12 mouse cellular contexts compared by ENCODE assay signal in the genomic region with DNA sequence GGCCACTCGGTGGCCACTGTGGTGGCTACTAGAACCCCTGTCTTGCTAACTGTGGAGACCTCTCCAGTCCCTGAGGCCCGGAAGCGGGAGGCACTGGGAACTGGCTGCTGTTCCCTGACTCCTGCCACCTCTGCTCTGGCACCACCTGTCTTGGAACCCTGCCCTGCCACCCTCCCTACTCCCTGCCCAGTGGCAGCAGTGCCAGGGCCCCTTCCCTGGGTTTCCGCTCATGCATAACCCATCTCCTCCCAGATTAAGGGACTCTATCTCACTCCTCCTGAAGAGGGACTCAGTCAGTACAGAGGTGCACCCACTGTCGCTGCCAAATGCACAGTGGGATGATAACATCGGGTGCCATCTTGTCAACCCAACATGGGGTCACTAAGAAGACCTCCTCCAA. TPM values are rescaled to one million over a fixed set of nuclear protein-coding genes. Genes with fewer than 3 reads are reported as not detected.
DNase-seq lines count a peak whose midpoint lies in the region; ATAC-seq and TF ChIP-seq lines count a peak whose summit lies in the region.
"Had no signal": no experiment of that assay in that cellular context is flagged by ENCODE, and none has a peak within 500 bp of the region (broad histone marks: within the 10 kb centered on the region; RNA-seq: fewer than 3 reads in every experiment).

No protein-coding gene starts in this region.

- H3K9me3 ChIP-seq in heart, embryonic 14.5 days (ENCODE audit: control insufficient read depth, low read length) = no peaks in the 10 kb centered on the region
- H3K9me3 ChIP-seq in E14TG2a.4 (ENCODE audit: low read length) = no peaks in the 10 kb centered on the region
- no peaks in the 10 kb centered on the region for H3K9me3 ChIP-seq in forebrain, embryonic 14.5 days (replicated peaks; ENCODE audit: control insufficient read depth, low read length)
- no peaks in the 10 kb centered on the region for H3K9me3 ChIP-seq in midbrain, embryonic 12.5 days
- H3K9me3 ChIP-seq: liver, embryonic 13.5 days had no signal

- no peak for ATAC-seq in heart, embryonic 14.5 days (ENCODE audit: insufficient number of reproducible peaks, insufficient read depth, low FRiP score, low read depth)
- ATAC-seq in forebrain, embryonic 14.5 days = peak; percentile 33
- no peak for ATAC-seq in midbrain, embryonic 12.5 days (ENCODE audit: low FRiP score, low read depth)

- H3K27ac ChIP-seq in heart, embryonic 14.5 days (replicated peaks in 1 of 2; ENCODE audit: control insufficient read depth in 1 of 2, insufficient read depth in 1 of 2, low read depth in 2 of 2, low read length in 2 of 2) = 0 out of 4 replicates have a peak overlapping the region, but pooled peaks have one; percentile 32 to 62
- peak overlapping the region; percentile 96 for H3K27ac ChIP-seq in forebrain, embryonic 14.5 days (ENCODE audit: low read depth, low read length)
- peak overlapping the region; percentile 94 for H3K27ac ChIP-seq in midbrain, embryonic 12.5 days (replicated peaks)
- H3K27ac ChIP-seq: kidney, postnatal 0 days; liver, embryonic 13.5 days had no signal

- no peak overlapping the region for H3K4me3 ChIP-seq in heart, embryonic 14.5 days (ENCODE audit: control insufficient read depth in 1 of 2, insufficient read depth in 1 of 2, low read depth in 1 of 2, low read length in 2 of 2)
- H3K4me3 ChIP-seq in E14TG2a.4 (replicated peaks; ENCODE audit: low read length) = peak overlapping the region; percentile 62
- no peak overlapping the region for H3K4me3 ChIP-seq in forebrain, embryonic 14.5 days (ENCODE audit: low read depth, low read length)
- no peak overlapping the region for H3K4me3 ChIP-seq in midbrain, embryonic 12.5 days
- H3K4me3 ChIP-seq: liver, embryonic 13.5 days had no signal

- H3K4me2 ChIP-seq in heart, embryonic 14.5 days (ENCODE audit: low read length) = no peak overlapping the region
- H3K4me2 ChIP-seq in forebrain, embryonic 14.5 days (ENCODE audit: low read length) = no peak overlapping the region
- peak overlapping the region; percentile 36; the same call in 1 of the 2 replicates for H3K4me2 ChIP-seq in midbrain, embryonic 12.5 days (replicated peaks)
- H3K4me2 ChIP-seq: liver, embryonic 13.5 days had no signal

- no peak overlapping the region for H3K9ac ChIP-seq in heart, embryonic 14.5 days (ENCODE audit: low read length)
- no peak overlapping the region for H3K9ac ChIP-seq in forebrain, embryonic 14.5 days (ENCODE audit: low read length)
- no peak overlapping the region for H3K9ac ChIP-seq in midbrain, embryonic 12.5 days (replicated peaks)
- H3K9ac ChIP-seq: liver, embryonic 13.5 days had no signal

- no peaks in the 10 kb centered on the region for H3K36me3 ChIP-seq in heart, embryonic 14.5 days (ENCODE audit: control insufficient read depth, insufficient read depth, low read length)
- H3K36me3 ChIP-seq in E14TG2a.4 (ENCODE audit: insufficient read depth, low read length) = no peaks in the 10 kb centered on the region
- no peaks in the 10 kb centered on the region for H3K36me3 ChIP-seq in forebrain, embryonic 14.5 days (ENCODE audit: control insufficient read depth, insufficient read depth, low read length)
- no peaks in the 10 kb centered on the region for H3K36me3 ChIP-seq in midbrain, embryonic 12.5 days
- H3K36me3 ChIP-seq: liver, embryonic 13.5 days had no signal

- peaks cover 29 to 37% of the 10 kb centered on the region in 2 experiments for H3K4me1 ChIP-seq in heart, embryonic 14.5 days (ENCODE audit: control insufficient read depth in 2 of 2, insufficient read depth in 2 of 2, low read length in 2 of 2)
- H3K4me1 ChIP-seq in E14TG2a.4 (replicated peaks; ENCODE audit: low read depth, low read length) = peaks cover 28% of the 10 kb centered on the region
- peaks cover 23% of the 10 kb centered on the region for H3K4me1 ChIP-seq in forebrain, embryonic 14.5 days (ENCODE audit: control insufficient read depth, insufficient read depth, low read length)
- H3K4me1 ChIP-seq in midbrain, embryonic 12.5 days = peaks cover 28% of the 10 kb centered on the region

- 88% methylated on average over 6 of the region's 6 CpGs for WGBS in heart, embryonic 14.5 days
- 65% methylated on average over 6 of the region's 6 CpGs for WGBS in forebrain, embryonic 14.5 days
- whole genome bisulfite sequencing in midbrain, embryonic 12.5 days = 69% methylated on average over 6 of the region's 6 CpGs

- H3K27me3 ChIP-seq in heart, embryonic 14.5 days (ENCODE audit: control insufficient read depth, insufficient read depth, low read length) = no peaks in the 10 kb centered on the region
- peaks cover 27% of the 10 kb centered on the region for H3K27me3 ChIP-seq in E14TG2a.4 (ENCODE audit: insufficient read depth, low read length)
- H3K27me3 ChIP-seq in forebrain, embryonic 14.5 days (replicated peaks; ENCODE audit: control insufficient read depth, insufficient read depth, low read length) = no peaks in the 10 kb centered on the region
- H3K27me3 ChIP-seq in midbrain, embryonic 12.5 days = no peaks in the 10 kb centered on the region; the same call in 1 of the 2 replicates
- H3K27me3 ChIP-seq: liver, embryonic 13.5 days had no signal

- no peak for DNase-seq in heart, adult 18-20 months
- DNase-seq in forebrain, embryonic 14.5 days (ENCODE audit: low spot score) = no peak
- DNase-seq in frontal cortex, postnatal 10 days (ENCODE audit: low spot score in 2 of 2) = no peak
- no peak for DNase-seq in Muller cell, postnatal 12 days (ENCODE audit: inconsistent ontology term)
- DNase-seq in lung, postnatal 36 days = no peak
- DNase-seq: cerebellum, adult 9-10 months; liver, embryonic 13.5 days had no signal

- no peak for TF ChIP-seq CTCF in E14TG2a.4 (conservative IDR thresholded peaks at IDR 0.05; ENCODE audit: low read length)

RNA-seq across cellular contexts. Expression of a gene that starts 27.4 kb away (rescaled TPM):
- 0.63 and 0.80 TPM in 2 replicates for polyA plus RNA-seq in heart, embryonic 14.5 days (2014; fragmentation: Nextera tagmentation; extraction: Ambion mirVana)
- total RNA-seq in heart, adult 18-20 months (2021) = 1 to 10 TPM; 1.4 TPM
- polyA plus RNA-seq in forebrain, embryonic 14.5 days (2014; fragmentation: Nextera tagmentation; extraction: Ambion mirVana) = 0.89 and 1.9 TPM in 2 replicates
- polyA plus RNA-seq in midbrain, embryonic 12.5 days (2016; fragmentation: Nextera tagmentation; extraction: Ambion mirVana) = 0.48 and 1.2 TPM in 2 replicates
- polyA plus RNA-seq: C2C12 had no signal

RNA-seq across cellular contexts. Expression of a gene that starts 36.5 kb away (rescaled TPM):
- polyA plus RNA-seq in heart, embryonic 14.5 days (2014; fragmentation: Nextera tagmentation; extraction: Ambion mirVana) = 19.2 and 24.5 TPM in 2 replicates
- 10 to 100 TPM; 22.4 to 22.8 TPM for total RNA-seq in heart, adult 18-20 months (2021)
- polyA plus RNA-seq in forebrain, embryonic 14.5 days (2014; fragmentation: Nextera tagmentation; extraction: Ambion mirVana) = 36.9 and 45.3 TPM in 2 replicates
- 60.5 and 67.8 TPM in 2 replicates for polyA plus RNA-seq in midbrain, embryonic 12.5 days (2016; fragmentation: Nextera tagmentation; extraction: Ambion mirVana)

RNA-seq across cellular contexts. Expression of a gene that starts 36.7 kb away (rescaled TPM):
- polyA plus RNA-seq in heart, embryonic 14.5 days (2014; fragmentation: Nextera tagmentation; extraction: Ambion mirVana) = 0.63 and 0.84 TPM in 2 replicates
- 1 to 10 TPM; 1.2 to 1.3 TPM for total RNA-seq in heart, adult 18-20 months (2021)
- 0.69 and 0.98 TPM in 2 replicates for polyA plus RNA-seq in forebrain, embryonic 14.5 days (2014; fragmentation: Nextera tagmentation; extraction: Ambion mirVana)
- polyA plus RNA-seq in midbrain, embryonic 12.5 days (2016; fragmentation: Nextera tagmentation; extraction: Ambion mirVana) = 0.72 and 0.80 TPM in 2 replicates
- polyA plus RNA-seq: liver, embryonic 13.5 days had no signal

RNA-seq across cellular contexts. Expression of a gene that starts 51.4 kb away (rescaled TPM):
- polyA plus RNA-seq in heart, embryonic 14.5 days (2014; fragmentation: Nextera tagmentation; extraction: Ambion mirVana) = 5.6 and 8.4 TPM in 2 replicates
- total RNA-seq in heart, adult 18-20 months (2021) = 1 to 10 TPM in 1 of 2 experiments, under 1 TPM in 1; 0.89 to 3.4 TPM
- polyA plus RNA-seq in forebrain, embryonic 14.5 days (2014; fragmentation: Nextera tagmentation; extraction: Ambion mirVana) = 14.8 and 17.1 TPM in 2 replicates
- 9.7 and 11.9 TPM in 2 replicates for polyA plus RNA-seq in midbrain, embryonic 12.5 days (2016; fragmentation: Nextera tagmentation; extraction: Ambion mirVana)

RNA-seq across cellular contexts. Expression of a gene that starts 51.6 kb away (rescaled TPM):
- polyA plus RNA-seq in heart, embryonic 14.5 days (2014; fragmentation: Nextera tagmentation; extraction: Ambion mirVana) = 271 and 299 TPM in 2 replicates
- 100 to 1,000 TPM; 135 TPM for total RNA-seq in heart, adult 18-20 months (2021)
- polyA plus RNA-seq in forebrain, embryonic 14.5 days (2014; fragmentation: Nextera tagmentation; extraction: Ambion mirVana) = 319 and 356 TPM in 2 replicates
- 314 and 327 TPM in 2 replicates for polyA plus RNA-seq in midbrain, embryonic 12.5 days (2016; fragmentation: Nextera tagmentation; extraction: Ambion mirVana)
